Mouse (Mus musculus): ENCODE results near the gene Klhl3.
A peak's percentile ranks its signal among the peaks of the same experiment; 100 is the strongest.

Gene Klhl3

DNA sequence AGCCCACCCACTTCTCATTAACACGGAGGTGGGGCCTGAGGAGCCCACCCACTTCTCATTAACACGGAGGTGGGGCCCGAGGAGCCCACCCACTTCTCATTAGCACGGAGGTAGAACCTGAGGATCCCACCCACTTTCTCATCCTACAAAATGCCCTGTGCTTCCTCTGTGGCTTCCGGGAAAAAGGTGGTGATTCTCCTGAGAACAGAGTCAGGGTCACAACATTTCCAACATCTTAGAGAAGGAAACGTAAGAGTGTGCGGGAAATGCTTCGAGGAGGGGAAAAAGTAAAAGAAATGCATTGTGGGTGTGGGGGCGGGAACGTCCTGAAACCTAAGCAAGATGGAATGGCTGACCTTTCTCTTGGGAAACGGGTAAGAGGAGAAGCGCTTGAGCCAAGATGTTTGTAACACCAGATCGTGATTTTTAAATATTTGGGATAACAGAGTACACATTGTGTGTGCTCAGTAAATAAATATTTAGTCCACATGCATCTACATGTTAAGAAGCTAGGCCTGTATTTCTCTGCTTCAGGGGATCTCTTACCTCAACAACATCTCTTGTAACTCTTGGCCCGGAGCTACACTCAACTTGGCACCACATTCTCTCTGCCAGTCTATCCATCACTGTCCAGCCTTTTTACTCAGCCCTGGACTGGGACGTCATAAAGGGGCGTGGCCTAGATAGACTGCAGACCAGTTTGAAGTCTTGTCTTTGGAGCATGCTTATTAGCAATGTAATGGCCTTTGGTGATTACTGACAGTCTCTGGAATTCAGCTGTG is 105.9 kb downstream of the Klhl3 start:
- peaks cover 26% of the 10 kb centered on the region for H3K4me1 ChIP-seq (replicated peaks; ENCODE audit: low read depth, low read length)
- TF ChIP-seq NANOG (IDR thresholded peaks at IDR 0.05; ENCODE audit: borderline replicate concordance, low read length) = no peak
- TF ChIP-seq CTCF (conservative IDR thresholded peaks at IDR 0.05; ENCODE audit: low read length) = no peak
- no peak for TF ChIP-seq POU5F1 (IDR thresholded peaks at IDR 0.05; ENCODE audit: borderline replicate concordance, low read length)
- H3K9me3 ChIP-seq (ENCODE audit: low read length) = no peaks in the 10 kb centered on the region
- H3K36me3 ChIP-seq (ENCODE audit: insufficient read depth, low read length) = no peaks in the 10 kb centered on the region
- H3K4me3 ChIP-seq (replicated peaks; ENCODE audit: low read length) = peak overlapping the region; percentile 62
- 0 out of 2 replicates have a peak, but pooled peaks cover 6% of the 10 kb centered on the region for H3K27me3 ChIP-seq (ENCODE audit: insufficient read depth, low read length)

DNA sequence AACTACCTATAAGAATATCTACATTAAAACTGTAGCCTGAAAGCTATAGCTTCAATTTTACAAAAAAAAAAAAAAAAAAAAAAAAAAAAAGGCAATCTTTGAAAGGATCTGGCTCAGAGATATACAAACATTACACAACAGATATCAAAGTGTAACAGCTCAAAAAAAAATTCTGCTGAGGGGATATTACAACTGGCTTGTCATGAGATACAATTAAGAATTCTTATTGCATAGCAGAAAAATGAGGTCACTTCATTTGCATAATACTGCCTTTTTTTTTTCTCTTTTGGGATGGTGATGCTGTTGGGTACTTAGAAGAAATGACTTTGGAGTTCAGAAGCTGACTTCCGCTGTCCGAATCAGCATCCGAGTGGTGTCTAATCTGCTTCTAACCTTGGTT is 111.6 kb downstream of the Klhl3 start:
- no peak for TF ChIP-seq POU5F1 (IDR thresholded peaks at IDR 0.05; ENCODE audit: borderline replicate concordance, low read length)
- TF ChIP-seq CTCF (conservative IDR thresholded peaks at IDR 0.05; ENCODE audit: low read length) = no peak
- TF ChIP-seq NANOG (IDR thresholded peaks at IDR 0.05; ENCODE audit: borderline replicate concordance, low read length) = no peak
- Histone ChIP-seq H3K36me3 (ENCODE audit: insufficient read depth, low read length) (no peaks in the 10 kb centered on the region), H3K4me3 (replicated peaks; ENCODE audit: low read length) (0 out of 2 replicates have a peak overlapping the region, but pooled peaks have one; percentile 45), H3K27me3 (ENCODE audit: insufficient read depth, low read length) (peaks cover 17% of the 10 kb centered on the region; the same call in 1 of the 2 replicates), H3K4me1 (replicated peaks; ENCODE audit: low read depth, low read length) (peaks cover 24% of the 10 kb centered on the region), H3K9me3 (ENCODE audit: low read length) (no peaks in the 10 kb centered on the region)

DNA sequence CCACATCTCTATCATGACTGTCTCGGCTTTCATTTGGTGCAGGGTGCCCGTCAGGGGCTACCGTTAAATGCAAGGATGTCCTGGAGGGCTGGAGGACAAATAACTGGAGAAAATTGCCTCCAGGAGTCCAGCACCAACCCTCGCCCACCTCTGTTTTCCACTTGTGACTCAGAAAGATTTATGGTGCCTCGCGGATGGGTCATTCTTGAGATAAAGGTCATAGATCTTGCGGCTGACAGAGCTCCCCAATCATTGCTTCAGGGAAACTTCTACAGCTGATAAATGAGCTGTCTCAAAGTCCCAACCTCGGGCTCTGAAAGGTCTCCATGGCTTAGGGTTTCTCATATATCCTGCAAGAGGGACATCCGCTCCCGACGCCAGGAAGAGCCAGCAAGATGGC is 116.9 kb downstream of the Klhl3 start:
- no peak for TF ChIP-seq NANOG (IDR thresholded peaks at IDR 0.05; ENCODE audit: borderline replicate concordance, low read length)
- TF ChIP-seq POU5F1 (IDR thresholded peaks at IDR 0.05; ENCODE audit: borderline replicate concordance, low read length) = no peak
- no peak for TF ChIP-seq CTCF (conservative IDR thresholded peaks at IDR 0.05; ENCODE audit: low read length)

DNA sequence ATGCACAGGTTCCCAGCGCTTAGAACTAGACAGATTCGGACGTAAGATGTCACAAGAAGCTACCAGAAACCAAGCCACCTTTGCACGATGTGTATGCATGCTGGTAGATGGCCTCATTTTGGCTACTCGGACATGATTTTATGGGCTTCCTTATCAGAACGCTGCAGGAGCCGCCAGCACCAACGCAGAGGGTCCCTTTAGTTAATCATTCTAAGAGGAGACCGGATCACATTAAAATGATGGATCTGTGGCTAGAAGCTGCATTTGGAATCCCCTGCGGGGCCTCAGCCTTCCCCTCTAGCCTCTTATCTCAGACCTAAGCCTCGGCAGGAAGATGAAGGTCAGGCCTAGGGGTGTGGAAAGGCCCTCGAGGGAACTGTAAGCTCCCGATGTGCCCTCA is 117.5 kb downstream of the Klhl3 start:
- Histone ChIP-seq H3K9me3 (ENCODE audit: low read length) (no peaks in the 10 kb centered on the region), H3K4me1 (replicated peaks; ENCODE audit: low read depth, low read length) (peaks cover 18% of the 10 kb centered on the region; the same call in 1 of the 2 replicates), H3K4me3 (replicated peaks; ENCODE audit: low read length) (peak overlapping the region; percentile 39; the same call in 1 of the 2 replicates), H3K36me3 (ENCODE audit: insufficient read depth, low read length) (no peaks in the 10 kb centered on the region), H3K27me3 (ENCODE audit: insufficient read depth, low read length) (peaks cover 34% of the 10 kb centered on the region)
- TF ChIP-seq CTCF (conservative IDR thresholded peaks at IDR 0.05; ENCODE audit: low read length) (no peak), POU5F1 (IDR thresholded peaks at IDR 0.05; ENCODE audit: borderline replicate concordance, low read length) (no peak), NANOG (IDR thresholded peaks at IDR 0.05; ENCODE audit: borderline replicate concordance, low read length) (no peak)

More for the DNA sequence above, 116.9 kb downstream of the Klhl3 start:
- Histone ChIP-seq H3K4me1 (replicated peaks; ENCODE audit: low read depth, low read length) (peaks cover 18% of the 10 kb centered on the region; the same call in 1 of the 2 replicates), H3K9me3 (ENCODE audit: low read length) (no peaks in the 10 kb centered on the region), H3K36me3 (ENCODE audit: insufficient read depth, low read length) (no peaks in the 10 kb centered on the region), H3K27me3 (ENCODE audit: insufficient read depth, low read length) (peaks cover 34% of the 10 kb centered on the region), H3K4me3 (replicated peaks; ENCODE audit: low read length) (no peak overlapping the region)

DNA sequence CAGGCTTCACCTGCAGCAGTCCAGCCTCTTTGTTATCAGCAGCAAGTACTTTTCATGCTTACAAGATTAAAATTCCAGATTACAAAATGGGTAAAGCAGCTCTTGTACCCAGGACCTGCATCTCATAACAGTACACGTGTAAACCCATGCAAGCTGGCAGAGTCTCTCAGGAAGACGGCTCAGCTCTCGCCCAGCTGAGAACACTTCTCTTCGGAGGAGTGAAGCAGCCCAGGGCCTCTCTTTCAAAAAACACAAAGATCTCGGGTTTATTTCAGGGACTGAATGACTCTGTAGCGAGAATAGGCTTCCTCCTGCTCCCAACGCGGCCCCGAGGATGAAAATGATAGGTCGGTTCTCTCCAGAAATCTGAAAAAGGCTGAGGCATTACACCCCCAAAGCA is 128.8 kb downstream of the Klhl3 start:
- Histone ChIP-seq H3K9me3 (ENCODE audit: low read length) (no peaks in the 10 kb centered on the region), H3K27me3 (ENCODE audit: insufficient read depth, low read length) (peaks cover 7% of the 10 kb centered on the region), H3K36me3 (ENCODE audit: insufficient read depth, low read length) (no peaks in the 10 kb centered on the region), H3K4me1 (replicated peaks; ENCODE audit: low read depth, low read length) (peaks cover 39% of the 10 kb centered on the region), H3K4me3 (replicated peaks; ENCODE audit: low read length) (no peak overlapping the region)
- TF ChIP-seq POU5F1 (IDR thresholded peaks at IDR 0.05; ENCODE audit: borderline replicate concordance, low read length) = no peak
- TF ChIP-seq NANOG (IDR thresholded peaks at IDR 0.05; ENCODE audit: borderline replicate concordance, low read length) = no peak
- no peak for TF ChIP-seq CTCF (conservative IDR thresholded peaks at IDR 0.05; ENCODE audit: low read length)

DNA sequence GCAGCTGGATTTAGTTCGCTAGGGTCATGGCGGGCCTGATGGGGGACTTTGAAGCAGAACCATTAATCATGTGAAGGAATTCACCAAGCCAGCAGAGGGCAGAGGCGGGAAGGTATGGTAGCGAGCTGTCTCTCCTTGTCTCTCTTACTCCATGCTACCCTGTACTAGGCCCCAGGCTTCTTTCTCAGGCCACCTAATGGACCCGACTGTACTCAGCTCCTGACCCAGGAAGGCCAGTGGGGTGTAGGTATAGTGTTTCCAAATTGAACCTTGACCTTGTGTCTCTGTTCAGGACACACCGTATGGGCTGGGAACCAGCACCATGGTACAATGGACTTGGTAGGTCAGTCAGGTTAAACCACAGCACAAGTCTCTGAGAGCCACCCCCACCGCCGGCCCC is 129.2 kb downstream of the Klhl3 start:
- no peak overlapping the region for H3K4me3 ChIP-seq (replicated peaks; ENCODE audit: low read length)

DNA sequence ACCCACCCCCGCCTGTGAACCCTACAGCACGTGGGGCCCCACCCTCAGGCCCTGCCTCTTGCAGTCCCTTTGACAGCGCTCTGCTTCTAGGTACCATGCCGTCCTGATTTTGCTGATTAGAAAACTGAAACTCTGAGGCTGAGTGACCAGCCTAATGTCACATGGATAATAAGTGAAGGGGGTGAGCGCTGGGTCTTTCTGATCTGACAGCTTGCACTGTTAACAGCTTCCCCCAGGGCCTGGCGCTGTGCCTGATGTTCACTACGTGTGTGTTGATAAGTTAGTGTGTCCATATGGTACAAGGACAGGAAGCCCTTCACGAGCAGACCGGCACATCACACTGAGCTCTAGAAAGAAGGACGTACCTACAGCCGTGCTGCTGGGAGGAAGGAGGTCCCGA is 130.1 kb downstream of the Klhl3 start:
- Histone ChIP-seq H3K4me1 (replicated peaks; ENCODE audit: low read depth, low read length) (peaks cover 39% of the 10 kb centered on the region), H3K4me3 (replicated peaks; ENCODE audit: low read length) (no peak overlapping the region)
- TF ChIP-seq POU5F1 (IDR thresholded peaks at IDR 0.05; ENCODE audit: borderline replicate concordance, low read length) (no peak), NANOG (IDR thresholded peaks at IDR 0.05; ENCODE audit: borderline replicate concordance, low read length) (no peak), CTCF (conservative IDR thresholded peaks at IDR 0.05; ENCODE audit: low read length) (no peak)

More for the DNA sequence above, 129.2 kb downstream of the Klhl3 start:
- no peak for TF ChIP-seq NANOG (IDR thresholded peaks at IDR 0.05; ENCODE audit: borderline replicate concordance, low read length)
- TF ChIP-seq POU5F1 (IDR thresholded peaks at IDR 0.05; ENCODE audit: borderline replicate concordance, low read length) = no peak
- no peak for TF ChIP-seq CTCF (conservative IDR thresholded peaks at IDR 0.05; ENCODE audit: low read length)
- H3K36me3 ChIP-seq (ENCODE audit: insufficient read depth, low read length) = no peaks in the 10 kb centered on the region
- H3K27me3 ChIP-seq (ENCODE audit: insufficient read depth, low read length) = peaks cover 7% of the 10 kb centered on the region
- peaks cover 39% of the 10 kb centered on the region for H3K4me1 ChIP-seq (replicated peaks; ENCODE audit: low read depth, low read length)
- no peaks in the 10 kb centered on the region for H3K9me3 ChIP-seq (ENCODE audit: low read length)

DNA sequence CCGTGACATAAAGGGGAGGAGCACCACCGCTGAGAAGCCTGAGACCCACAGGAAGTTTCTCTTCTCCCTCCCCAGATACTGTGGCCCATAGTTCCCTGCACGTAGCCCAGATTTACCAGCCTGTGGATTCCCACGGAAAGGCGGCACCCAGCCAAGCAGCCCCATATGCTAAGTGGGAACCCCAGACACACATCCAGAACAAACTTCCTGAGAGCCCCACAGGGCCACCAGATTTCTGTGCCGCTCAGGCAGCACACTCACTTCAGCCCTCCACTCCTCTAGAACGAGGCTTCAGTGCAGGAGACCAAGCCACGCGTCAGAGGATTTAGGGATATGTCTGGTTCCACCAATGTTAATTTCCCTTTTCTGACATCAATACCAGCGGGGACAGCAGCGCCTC is 130.5 kb downstream of the Klhl3 start:
- Histone ChIP-seq H3K9me3 (ENCODE audit: low read length) (no peaks in the 10 kb centered on the region), H3K36me3 (ENCODE audit: insufficient read depth, low read length) (no peaks in the 10 kb centered on the region), H3K4me1 (replicated peaks; ENCODE audit: low read depth, low read length) (peaks cover 39% of the 10 kb centered on the region), H3K4me3 (replicated peaks; ENCODE audit: low read length) (no peak overlapping the region), H3K27me3 (ENCODE audit: insufficient read depth, low read length) (peaks cover 7% of the 10 kb centered on the region)
- TF ChIP-seq POU5F1 (IDR thresholded peaks at IDR 0.05; ENCODE audit: borderline replicate concordance, low read length) (no peak), CTCF (conservative IDR thresholded peaks at IDR 0.05; ENCODE audit: low read length) (no peak), NANOG (IDR thresholded peaks at IDR 0.05; ENCODE audit: borderline replicate concordance, low read length) (no peak)

More for the DNA sequence above, 130.1 kb downstream of the Klhl3 start:
- Histone ChIP-seq H3K27me3 (ENCODE audit: insufficient read depth, low read length) (peaks cover 7% of the 10 kb centered on the region), H3K9me3 (ENCODE audit: low read length) (no peaks in the 10 kb centered on the region), H3K36me3 (ENCODE audit: insufficient read depth, low read length) (no peaks in the 10 kb centered on the region)

Data from E14TG2a.4 (cell line).